Mouse (Mus musculus) v-Abl transformed pro-B cells (cell line): ENCODE measurements at regions not wholly inside any gene's neighbourhood (a gene's known extent, or its start where the extent isn't known, plus 50 kb on each side); places are given as distances from the start of the nearest gene placed in this dataset.

Experiments used
- in situ Hi-C, 2 experiments: fragments of 400-800 bp; cut with MboI; formaldehyde crosslinking; loops; one replicate each; pipeline ENCODE4 v1.15.1; 2025; ENCODE audit not compliant: unreplicated experiment in 2 of 2

- in situ Hi-C loops: no loop called here
Measured at GRCm38 (mm10) chr4:142791823-142792605, 420.8 kb downstream of the Prdm2 start.

GRCm38 (mm10) chr4:142789048-142789447, 423.7 kb downstream of the Prdm2 start:
- in situ Hi-C loops: no loop called here

- in situ Hi-C loops: no loop called here
Measured at GRCm38 (mm10) chr4:142785386-142785785, 427.4 kb downstream of the Prdm2 start.

- in situ Hi-C loops: no loop called here
Measured at GRCm38 (mm10) chr4:142776711-142777411, 435.9 kb downstream of the Prdm2 start.

- in situ Hi-C loops: no loop called here
Measured at GRCm38 (mm10) chr4:142775023-142775422, 437.8 kb downstream of the Prdm2 start.

- in situ Hi-C loops: no loop called here
Measured at GRCm38 (mm10) chr4:142773651-142774151, 439.1 kb downstream of the Prdm2 start.

GRCm38 (mm10) chr4:142772751-142773455, 439.9 kb downstream of the Prdm2 start:
- in situ Hi-C loops: no loop called here

- in situ Hi-C loops: no loop called here
Measured at GRCm38 (mm10) chr4:142771520-142772150, 441.2 kb downstream of the Prdm2 start.

GRCm38 (mm10) chr4:142770177-142770576, 442.6 kb downstream of the Prdm2 start:
- in situ Hi-C loops: no loop called here

GRCm38 (mm10) chr4:142767665-142768064, 445.1 kb downstream of the Prdm2 start:
- in situ Hi-C loops: no loop called here

GRCm38 (mm10) chr4:142761577-142761976, 451.2 kb downstream of the Prdm2 start:
- in situ Hi-C loops: no loop called here

GRCm38 (mm10) chr4:142758102-142758501, 454.7 kb downstream of the Prdm2 start:
- in situ Hi-C loops: no loop called here

GRCm38 (mm10) chr4:142756332-142756731, 456.5 kb downstream of the Prdm2 start:
- in situ Hi-C loops: no loop called here

GRCm38 (mm10) chr4:142749918-142750317, 462.9 kb downstream of the Prdm2 start:
- in situ Hi-C loops: no loop called here

GRCm38 (mm10) chr4:142723554-142723907, 484.3 kb upstream of the Kazn start:
- in situ Hi-C loops: no loop called here

- in situ Hi-C loops: no loop called here
Measured at GRCm38 (mm10) chr4:142722845-142723553, 483.8 kb upstream of the Kazn start.

- in situ Hi-C loops: no loop called here
Measured at GRCm38 (mm10) chr4:142701606-142702005, 462.4 kb upstream of the Kazn start.

GRCm38 (mm10) chr4:142694926-142695325, 455.7 kb upstream of the Kazn start:
- in situ Hi-C loops: no loop called here

- in situ Hi-C loops: no loop called here
Measured at GRCm38 (mm10) chr4:142688241-142688640, 449.0 kb upstream of the Kazn start.

GRCm38 (mm10) chr4:142677426-142677825, 438.2 kb upstream of the Kazn start:
- in situ Hi-C loops: no loop called here
